Mouse (Mus musculus) CD4-positive helper T cell, adult 2 months (primary cell): Measurements from ENCODE around the gene Cdc6.
A peak's percentile ranks its signal among the peaks of the same experiment; 100 is the strongest.
"Not testable (repeated sequence)": the region's sequence is repeated elsewhere in the genome, so short reads cannot be mapped to it uniquely, and the experiment has no call there.

Source experiments
- DNase-seq: peaks from one replicate; pipeline ENCODE4 v3.0.0-alpha.2; 2012; ENCODE audit warnings: low read depth, missing footprints, low spot score

Cdc6 gene

DNA sequence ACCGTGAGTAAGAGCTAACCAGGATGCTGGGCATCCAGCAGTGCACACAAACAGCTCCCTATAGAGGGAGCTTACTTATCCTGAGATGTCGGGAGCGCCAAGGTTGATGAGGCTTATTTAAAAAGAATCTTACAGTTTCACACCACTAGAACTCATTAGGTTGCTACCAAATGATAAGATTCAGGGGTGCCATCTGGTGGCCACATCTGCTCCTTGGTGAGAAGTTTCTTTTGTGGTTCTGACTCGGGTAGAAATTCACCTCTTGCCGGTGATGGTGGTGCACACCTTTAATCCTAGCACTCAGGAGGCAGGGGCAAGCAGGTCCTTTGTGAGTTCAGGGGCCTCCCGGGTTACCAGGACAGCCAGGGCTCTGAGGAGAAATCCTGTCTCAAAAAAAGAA, 2.1 kb downstream of the Cdc6 start:
- DNase-seq = peak; percentile 83

DNA sequence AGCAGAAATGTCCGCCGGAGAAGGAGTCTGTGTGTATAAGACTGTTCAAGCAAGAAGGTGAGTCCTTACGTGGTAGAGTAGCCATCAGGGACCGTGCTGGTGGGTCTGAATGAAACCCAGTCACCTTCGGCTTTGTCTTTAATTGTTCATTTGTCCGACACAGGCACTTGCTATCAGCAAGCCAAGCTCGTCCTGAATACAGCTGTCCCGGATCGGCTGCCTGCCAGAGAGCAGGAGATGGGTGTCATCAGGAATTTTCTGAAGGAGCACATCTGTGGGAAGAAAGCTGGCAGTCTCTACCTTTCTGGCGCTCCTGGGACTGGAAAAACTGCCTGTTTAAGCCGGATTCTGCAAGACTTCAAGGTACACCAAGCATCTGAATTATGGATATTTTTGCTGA, 2.8 kb downstream of the Cdc6 start:
- no peak for DNase-seq

DNA sequence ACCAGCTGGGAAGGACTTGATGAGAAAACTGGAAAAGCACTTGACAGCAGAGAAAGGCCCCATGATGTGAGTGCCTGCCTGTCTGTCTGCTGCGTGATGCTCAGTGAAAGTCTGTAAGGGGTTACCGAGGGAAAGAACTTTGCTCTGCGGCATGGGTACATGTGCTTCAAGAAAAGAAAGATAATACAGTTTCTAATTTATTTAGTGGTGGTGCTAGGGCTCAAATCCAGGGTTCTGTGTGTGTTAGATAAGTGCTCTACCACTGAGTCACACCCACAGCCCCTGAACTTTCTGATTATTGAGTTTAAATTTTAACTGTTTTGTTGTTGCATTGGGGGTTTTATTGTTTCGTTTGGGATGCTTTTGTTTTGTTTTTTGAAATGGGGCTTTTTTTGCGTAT, 3.9 kb downstream of the Cdc6 start:
- no peak for DNase-seq

DNA sequence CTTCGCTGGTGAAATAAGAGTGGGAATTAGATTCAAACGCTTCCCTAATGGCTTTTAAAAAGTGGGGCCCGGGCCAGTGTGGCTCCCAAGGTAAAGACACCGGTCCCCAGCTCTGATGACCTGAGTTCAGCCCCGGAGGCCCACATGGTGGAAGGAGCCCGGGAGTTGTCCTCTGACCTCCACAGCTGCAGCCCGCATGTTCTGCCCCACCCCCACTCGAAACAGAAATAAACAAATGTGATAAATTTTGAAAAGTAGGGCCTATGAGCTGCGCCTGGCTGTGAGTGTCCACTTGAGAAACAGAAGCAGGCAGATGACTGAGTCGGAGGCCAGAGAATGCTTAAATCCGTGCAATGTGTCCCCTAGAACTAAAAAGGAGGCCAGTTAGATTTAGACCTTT, 6.6 kb downstream of the Cdc6 start:
- DNase-seq = no peak

DNA sequence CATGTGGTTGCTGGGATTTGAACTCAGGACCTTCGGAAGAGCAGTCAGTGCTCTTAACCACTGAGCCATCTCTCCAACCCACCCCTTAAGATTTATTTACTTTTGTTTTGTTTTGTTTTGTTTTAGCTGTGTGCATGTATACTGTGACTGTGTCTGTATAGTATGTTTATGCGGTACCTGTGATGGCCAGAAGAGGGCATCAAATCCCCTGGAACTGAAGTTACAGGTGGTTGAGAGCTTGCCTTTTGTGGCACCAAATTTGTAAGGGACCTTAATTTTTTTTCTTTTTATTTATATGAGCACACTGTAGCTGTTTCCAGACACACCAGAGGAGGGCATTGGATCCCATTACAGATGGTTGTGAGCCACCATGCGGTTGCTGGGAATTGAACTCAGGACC, 8.8 kb downstream of the Cdc6 start:
- peak; percentile 53 for DNase-seq

DNA sequence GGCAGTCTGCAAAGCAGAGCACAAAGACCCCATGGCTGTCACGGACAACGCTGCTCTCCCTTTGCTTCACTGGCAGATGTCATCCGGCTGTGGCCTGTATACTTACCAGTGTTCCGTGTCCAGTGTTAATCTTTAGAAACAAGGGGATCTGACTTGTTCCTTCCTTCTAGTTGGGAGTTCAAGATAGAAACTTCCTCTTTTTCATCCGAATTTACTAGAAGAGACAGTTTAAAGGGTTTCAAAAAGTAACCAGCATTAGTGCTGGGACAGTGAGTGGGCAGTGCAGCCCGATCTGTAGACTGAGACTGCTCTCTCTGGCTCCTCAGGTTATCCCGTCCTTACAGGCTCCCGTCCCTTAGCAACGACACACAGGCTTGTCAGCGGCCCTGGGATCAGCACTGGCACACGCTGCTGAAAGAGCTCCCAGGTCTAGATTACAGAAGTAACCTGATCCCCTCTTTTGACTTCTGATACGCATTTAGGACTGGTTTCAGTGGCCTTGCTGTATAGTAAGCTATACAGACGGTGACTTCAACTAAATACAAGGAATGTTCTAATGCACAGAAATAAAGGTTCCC, 9.9 kb downstream of the Cdc6 start:
- DNase-seq = no peak

DNA sequence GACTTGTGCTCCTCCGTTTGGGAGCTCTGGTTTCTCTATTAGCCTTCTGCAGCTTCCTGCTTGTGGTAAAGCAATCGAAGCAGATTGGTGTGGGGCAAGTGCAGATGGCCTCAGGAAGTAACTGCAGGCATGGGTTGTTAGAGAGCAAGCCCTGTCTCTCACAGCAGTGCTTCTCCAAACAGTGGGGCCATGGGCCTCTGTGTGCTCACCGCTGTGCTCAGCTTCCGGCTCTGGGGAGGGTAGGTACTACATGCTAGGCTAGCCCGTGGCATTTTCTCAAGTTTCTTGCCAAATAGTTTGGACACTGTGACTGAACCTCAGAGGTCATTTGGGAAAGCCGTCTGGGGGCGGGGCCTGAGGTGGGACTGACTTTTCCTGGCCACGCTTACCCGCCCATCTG, 10.6 kb downstream of the Cdc6 start:
- peak; percentile 39 for DNase-seq

DNA sequence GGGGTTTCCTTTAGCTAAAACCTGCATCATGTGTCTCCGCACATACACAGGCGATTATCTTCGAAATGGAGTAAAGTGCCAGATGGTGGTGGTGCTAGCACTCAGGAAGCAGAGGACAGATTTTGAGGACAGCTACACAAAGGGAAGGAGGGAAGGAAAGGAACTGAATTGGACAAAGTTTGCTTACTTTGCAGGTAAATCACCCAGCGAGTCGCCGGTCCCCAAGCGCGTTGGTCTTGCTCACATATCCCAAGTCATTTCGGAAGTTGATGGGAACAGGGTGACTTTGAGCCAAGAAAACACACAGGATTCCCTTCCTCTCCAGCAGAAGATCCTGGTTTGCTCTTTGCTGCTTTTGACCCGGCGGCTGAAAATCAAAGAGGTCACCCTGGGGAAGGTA, 11.4 kb downstream of the Cdc6 start:
- DNase-seq = no peak

DNA sequence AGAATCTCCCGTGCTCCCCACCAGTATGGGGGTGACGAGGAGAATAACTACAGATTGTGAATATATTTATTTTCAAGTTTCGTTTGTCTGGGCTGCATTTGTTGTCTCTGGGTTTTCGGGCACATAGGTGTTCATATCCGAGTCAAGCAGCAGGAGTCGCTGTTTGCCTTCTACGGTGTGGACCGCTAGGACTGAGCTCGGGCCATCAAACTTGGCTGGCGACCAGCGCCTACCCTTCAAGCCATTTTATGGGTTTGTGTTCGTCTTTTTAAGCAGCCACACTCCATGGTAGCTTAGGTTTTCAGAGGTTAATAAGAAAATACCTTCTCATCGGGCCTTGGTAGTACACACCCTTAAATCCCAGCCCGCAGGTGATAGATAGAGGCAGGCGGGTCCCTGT, 14.2 kb downstream of the Cdc6 start:
- not testable (repeated sequence) for DNase-seq

DNA sequence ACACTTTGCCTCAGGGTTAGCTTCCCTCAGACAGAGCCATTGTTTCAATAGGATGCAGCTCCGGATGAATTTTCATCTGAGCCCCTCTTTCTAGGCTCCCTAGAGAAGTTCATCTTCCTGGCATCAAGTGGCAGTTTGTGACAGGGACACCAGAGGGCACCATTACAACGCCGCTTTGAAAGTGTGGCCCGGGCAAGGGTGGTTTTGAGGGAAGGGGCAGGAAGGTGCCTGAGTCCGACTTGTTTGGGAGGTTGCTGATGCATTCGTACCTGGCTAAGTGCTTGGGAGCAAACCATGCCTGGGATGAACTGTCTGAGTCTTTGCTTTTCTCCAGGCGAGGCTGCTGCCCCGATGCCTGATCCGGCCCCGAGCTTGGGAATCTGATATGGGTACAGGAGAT, 14.7 kb downstream of the Cdc6 start:
- DNase-seq = peak; percentile 68

DNA sequence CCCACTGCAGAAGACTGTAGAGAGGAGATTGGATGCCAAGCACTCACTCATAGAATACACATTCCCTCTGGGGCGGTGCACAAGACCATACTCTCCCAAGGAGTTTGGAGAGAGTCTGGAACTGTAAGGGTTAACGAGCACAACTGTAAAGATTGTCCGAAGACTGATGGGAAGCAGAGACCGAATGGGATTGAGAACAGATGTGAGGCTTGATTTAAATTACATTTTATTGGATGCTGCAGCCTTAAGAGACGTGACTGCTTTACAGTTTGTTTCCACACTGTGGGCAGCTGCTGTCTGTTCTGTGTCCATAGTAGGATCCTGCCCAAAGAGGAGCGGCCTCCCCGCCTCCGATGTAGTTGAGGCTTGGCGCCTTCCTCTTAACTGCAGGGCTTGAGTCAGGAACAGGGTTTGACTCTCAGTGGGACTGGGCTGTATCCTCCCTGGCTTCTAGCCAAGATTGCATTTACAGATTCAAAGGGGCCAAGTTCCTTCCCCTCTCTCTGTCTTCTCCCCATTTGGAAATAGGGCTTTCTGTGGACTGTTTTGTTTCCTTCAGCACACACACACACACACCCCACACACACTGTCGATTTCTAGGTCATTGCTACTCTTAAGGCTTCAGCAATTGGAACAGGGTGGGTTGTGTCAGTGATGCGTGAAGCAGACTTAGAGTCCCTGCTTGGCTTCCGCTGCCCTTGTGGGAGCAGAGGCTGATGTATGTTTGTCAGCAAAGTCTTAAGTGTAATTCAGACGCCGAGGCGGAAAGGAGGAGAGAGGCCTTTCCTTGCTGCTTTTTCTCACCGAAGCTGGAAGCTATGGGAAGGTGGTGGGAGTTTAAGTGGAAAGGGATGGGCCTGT, 15.5 kb downstream of the Cdc6 start:
- DNase-seq = not testable (repeated sequence)

DNA sequence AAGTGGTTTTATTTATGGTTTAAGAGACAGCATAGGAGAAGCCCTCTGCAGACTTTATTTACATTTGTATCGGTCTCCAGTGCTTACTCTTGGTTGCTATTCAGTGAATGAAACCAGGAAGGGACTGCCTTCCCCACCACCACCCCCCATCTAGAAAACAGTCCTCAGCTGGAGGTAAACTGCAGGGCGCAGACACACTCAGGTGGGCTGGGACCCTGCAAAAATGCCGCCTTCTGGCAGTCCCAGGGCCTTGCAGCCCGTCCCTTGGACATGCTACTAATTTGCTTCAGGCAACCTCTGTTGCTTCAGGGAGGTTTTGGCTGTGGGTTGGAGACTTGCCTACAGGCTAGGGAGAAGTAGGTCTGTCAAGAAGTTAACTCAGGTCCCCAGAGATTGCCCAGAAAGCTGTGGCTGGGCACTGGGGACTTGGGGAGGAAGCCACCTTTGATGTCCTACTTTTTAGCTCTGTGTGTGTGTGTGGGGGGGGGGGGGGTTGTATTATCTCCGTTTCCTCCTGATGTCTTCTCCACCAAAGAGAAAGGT, 17.1 kb downstream of the Cdc6 start:
- DNase-seq = peak; percentile 30

DNA sequence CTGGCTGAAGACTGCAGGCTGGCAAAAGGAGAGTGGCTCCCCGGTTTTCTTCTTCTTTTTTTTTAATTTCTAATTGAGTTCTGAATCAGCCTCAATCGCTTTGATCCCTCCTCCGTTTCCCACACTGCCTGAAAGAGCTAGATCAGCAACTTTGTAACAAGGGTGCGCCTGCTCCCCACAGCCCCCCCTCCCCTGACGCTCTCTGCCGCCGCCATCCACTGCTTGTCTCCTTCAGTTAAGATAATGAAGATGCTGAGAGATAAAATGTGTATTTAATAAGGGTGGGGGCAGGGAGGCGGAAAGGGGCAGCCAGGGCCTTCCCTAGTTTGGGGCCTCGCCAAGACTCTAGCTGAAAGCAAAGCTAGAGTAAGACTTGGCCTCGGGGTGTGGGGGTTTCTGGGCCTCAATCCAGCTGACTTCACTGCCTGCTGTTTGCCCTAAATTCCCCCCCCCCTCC, 17.7 kb downstream of the Cdc6 start:
- peak; percentile 68 for DNase-seq

DNA sequence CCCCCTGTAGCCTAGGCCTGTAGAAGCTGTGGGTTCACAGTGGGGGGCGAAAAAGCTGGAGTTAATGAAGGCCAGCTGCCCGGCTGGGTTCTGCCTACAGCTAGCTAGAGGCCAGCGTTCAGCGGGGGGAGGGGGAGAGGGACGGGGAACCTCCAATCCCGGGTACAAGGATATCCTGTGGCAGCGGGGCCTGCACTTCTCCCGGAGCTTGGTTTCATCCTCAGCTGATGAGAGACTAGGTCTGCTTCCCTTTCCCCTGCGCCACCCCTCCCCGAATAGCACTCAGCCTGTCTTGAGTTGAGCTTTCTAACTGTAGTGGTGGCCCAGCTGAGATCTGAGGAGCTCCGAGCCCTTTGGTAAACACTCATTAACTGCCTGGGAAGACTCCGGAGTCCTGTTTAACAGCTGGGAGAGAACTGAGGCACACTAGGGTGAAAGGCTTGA, 18.3 kb downstream of the Cdc6 start:
- DNase-seq = no peak

DNA sequence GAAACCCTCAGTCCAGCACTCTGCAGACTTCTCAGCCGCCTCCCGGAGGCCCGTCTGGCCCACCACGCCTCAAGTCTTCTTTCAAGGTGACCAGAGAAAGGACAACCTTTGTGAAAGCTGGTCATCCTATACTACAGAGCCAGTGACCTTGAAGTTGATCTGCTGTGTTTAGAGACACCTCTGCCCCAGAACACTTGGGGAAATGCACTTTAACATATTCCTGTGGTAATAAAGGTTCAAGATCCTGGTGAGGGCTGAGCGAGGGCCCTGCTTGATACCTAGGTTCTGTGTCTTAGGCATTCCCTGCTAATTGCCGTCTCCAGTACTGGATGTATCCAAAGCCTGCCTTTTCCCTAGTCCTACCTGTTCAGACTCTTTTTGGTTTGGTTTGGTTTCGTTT, 19.0 kb downstream of the Cdc6 start:
- DNase-seq = no peak

DNA sequence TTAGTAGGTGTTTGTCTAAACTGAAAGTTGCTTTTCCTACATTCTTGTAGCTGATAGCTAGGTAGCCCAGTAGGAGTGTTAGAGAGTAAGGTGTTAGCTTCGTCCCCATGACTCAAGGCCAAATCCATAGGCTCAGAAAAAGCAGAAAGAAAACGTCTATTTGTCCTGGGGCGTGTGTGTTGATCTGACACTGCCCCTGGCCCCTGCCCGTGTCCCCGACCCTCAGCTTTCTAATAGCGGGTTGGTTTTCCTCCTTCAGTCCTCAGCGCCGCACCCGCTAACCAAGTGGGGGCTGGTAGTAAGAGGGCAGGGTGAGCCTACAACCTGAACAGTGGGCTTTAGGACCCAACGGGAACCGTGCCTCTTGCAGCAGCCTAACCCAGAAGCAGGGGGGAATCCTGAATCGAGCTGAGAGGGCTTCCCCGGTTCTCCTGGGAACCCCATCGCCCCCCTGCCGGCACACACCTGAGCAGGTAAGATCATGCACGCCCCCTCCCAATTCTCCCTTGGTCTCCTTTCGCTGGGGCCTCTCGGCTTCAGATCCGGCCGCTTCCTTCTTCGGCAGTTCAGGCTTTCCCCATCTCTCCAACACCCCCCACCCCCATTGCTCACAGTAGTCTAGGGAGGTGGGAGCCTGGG, 20.0 kb downstream of the Cdc6 start, which contains the start of gene Rara:
TSS of gene Rara (plus strand) at position 381 of the 639 bp plus-strand sequence.
- DNase-seq = no peak

DNA sequence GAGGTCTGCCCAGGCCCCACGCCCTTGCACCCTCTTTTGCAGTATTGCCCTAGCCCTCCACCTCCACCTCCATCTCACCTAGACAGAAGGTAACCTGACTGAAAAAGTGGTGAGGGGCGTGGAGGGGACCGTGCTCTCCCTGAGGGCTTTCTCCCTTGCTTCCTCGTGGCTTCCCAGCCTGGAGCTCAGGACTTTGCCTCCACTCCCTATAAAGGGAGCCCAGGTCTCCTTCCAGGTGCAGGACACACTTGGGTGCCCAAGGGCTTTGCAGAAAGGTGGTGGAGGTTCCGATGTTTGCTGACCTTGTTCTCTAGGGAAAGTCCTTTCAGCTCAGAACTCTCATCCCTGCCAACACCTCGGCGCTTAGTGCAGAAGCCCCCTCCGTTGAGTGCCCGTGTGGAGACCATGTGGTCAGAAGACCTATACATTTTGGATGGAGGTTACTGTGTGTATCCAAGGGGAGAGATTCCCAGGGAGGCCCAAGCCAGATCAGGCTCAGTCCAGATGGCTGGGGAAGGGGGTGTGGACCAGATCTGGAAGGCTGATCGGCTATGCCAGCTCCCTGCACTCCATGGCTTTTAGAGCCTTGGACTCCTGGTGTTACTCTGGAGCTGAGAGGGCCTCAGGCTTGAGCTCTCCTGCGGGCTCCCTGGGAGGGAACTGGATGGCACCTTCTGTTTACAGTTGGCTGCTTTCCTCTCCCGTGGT, 20.7 kb downstream of the Cdc6 start:
- no peak for DNase-seq

DNA sequence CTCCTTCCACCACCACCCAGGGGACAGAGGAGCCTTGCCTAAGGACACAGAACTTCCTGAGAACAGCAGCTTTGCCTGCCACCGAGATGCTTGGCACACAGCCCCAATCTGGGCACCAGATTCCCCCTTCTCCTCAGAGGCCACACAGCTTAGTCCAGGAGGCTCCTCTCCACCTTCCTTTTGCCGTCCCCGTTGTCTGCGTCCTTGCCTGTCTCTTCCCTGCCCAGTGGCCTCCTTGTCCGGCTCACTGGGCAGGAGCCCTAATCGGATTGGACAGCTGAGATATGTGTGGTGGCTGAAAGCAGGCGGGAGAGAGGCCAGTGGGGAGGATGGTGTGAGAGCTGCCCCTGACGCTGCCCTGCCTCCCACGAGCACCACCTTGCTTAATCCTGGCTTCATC, 21.9 kb downstream of the Cdc6 start:
- DNase-seq = no peak

DNA sequence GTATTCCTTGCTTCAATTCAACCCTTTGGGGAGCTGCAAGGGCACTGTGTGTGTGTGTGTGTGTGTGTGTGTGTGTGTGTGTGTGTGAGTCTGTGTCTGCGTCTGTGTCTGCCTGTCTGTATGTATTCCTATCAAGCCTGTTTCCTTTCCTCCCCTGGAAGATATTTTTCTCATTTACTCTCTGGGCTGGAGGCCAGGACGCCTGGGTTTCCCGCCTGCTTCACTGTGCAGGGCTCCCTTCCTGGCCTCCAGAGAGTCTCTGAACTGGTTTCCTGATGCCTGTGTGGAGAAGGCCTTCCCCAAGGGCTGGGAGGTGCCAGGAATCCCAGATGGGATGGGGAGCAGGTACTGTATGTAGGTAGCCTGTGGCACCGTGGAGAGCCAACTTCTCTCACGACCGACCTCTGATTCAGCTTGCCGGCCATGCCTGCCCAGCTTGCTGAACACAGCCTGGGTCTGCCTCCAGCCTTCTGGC, 22.6 kb downstream of the Cdc6 start:
- DNase-seq = no peak

DNA sequence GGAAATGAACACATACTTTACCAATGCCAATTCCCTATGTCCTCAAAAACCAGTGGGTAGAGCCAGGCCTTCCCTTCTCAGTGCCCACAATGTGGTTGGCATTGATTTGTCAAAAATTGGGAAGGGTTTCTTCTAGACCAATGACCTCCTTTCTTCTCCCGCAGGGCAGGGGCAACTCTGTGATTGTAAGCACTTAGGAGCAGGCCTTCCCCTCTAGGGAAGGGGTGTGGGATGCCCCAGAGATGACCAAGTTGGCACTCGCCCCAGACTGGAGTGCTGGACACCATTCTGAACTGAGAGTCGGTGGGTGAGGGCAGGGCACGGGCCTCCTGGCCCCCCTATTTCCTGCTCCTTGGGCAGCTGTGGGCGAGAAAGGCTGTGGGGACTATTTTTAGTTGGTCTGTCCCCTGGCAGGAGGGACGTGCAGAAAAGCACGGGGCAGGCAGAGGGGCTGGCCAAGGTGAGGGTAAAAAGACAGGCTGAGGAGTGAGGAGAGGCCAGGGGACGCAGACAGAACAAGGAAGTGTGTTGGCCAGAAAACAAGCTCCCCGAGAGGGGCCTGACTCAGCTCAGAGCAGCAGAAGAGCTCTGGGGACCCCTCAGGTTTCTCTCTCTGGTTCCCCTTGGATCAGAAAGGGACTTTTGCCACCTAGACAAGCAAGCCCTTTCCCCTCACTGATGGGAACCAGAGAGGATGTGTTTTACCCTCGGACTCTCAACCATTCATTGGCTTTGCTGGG, 23.3 kb downstream of the Cdc6 start:
- no peak for DNase-seq
